Mouse (Mus musculus) bone marrow, adult 2 months (tissue): Measurements from ENCODE around the gene 2510009E07Rik.

ENCODE experiments used
- CTCF ChIP-seq: fragments of 200-500 bp; IDR thresholded peaks from 2 replicates; pipeline ENCODE4 v1.5.1; 2011; ENCODE audit warnings: low read length, control low read depth; ENCODE audit not compliant: control insufficient read depth, insufficient read depth
- POLR2A ChIP-seq: fragments of 200-500 bp; IDR thresholded peaks from 2 replicates; pipeline ENCODE4 v1.6.1; 2011; ENCODE audit warnings: low read depth, mild to moderate bottlenecking, control low read depth, low read length, borderline replicate concordance; ENCODE audit not compliant: control insufficient read depth

DNA sequence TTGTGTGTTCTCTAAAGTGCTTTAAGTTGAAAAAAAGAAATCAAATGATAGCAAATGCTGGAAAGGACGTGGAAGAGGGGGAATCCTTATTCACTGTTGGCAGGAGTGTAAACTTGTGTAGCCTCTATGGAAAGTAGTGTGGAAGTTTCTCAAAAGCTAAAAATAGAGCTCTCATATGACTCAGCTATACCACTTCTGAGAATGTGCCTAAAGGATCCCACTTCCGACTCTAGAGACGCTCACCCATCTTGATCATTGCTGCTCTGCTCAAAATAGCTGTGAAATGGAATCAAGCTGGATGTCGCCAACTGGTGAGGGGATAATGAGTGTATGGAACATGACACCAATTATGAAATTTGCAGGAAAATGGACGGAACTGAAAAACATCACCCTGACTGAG, 7.1 kb downstream of the 2510009E07Rik start:
- TF ChIP-seq CTCF (no peak), POLR2A (no peak)
